Mouse (Mus musculus): ENCODE data around the gene Coro1a. TPM values are rescaled to one million over a fixed set of nuclear protein-coding genes. Genes with fewer than 3 reads are reported as not detected.
A peak's percentile ranks its signal among the peaks of the same experiment; 100 is the strongest.

The Coro1a gene
- total and polyA plus RNA-seq, 3 experiments, result 203 to 349 (median 312) TPM

GRCm38 (mm10) chr7:126703757-126704077 lies 3.9 kb downstream of the Coro1a start:
- no peak for DNase-seq (ENCODE audit: extremely low read depth)
- no peak for TF ChIP-seq ZNF384 (IDR thresholded peaks at IDR 0.05; ENCODE audit: low read depth, low read length)
- no peak for TF ChIP-seq NRF1 (IDR thresholded peaks at IDR 0.05; ENCODE audit: low read depth, low read length)
- TF ChIP-seq POLR2A (IDR thresholded peaks at IDR 0.05; ENCODE audit: low read depth, low read length), result 0 out of 2 replicates have a peak, but pooled peaks have one; percentile 9
- H3K4me2 ChIP-seq (ENCODE audit: insufficient read depth, low read depth, poor library complexity, severe bottlenecking), result peak overlapping the region; percentile 92
- dilution Hi-C loops (cut with MboI; ENCODE audit: extremely low pct_ligation_motif_present, extremely low pct_unique_long_range_greater_than_20kb, low sequenced_read_pairs), result no loop called here
- H3K9me3 ChIP-seq (replicated peaks; ENCODE audit: low read length), result peaks cover 1% of the 10 kb centered on the region
- peak overlapping the region; percentile 85 to 86 (median 85) for H3K4me3 ChIP-seq (replicated peaks in 1 of 3; ENCODE audit: low read depth in 2 of 3, low read length in 2 of 3, poor library complexity in 1 of 3)
- peaks cover 35 to 69% of the 10 kb centered on the region in 2 experiments for H3K4me1 ChIP-seq (ENCODE audit: control insufficient read depth in 1 of 2, insufficient read depth in 2 of 2)
- peaks cover 33 to 39% of the 10 kb centered on the region in 2 experiments for H3K36me3 ChIP-seq (replicated peaks in 1 of 2; ENCODE audit: control insufficient read depth in 1 of 2, insufficient read depth in 1 of 2, low read length in 1 of 2)
- peak overlapping the region; percentile 76 for H3K9ac ChIP-seq (ENCODE audit: insufficient read depth, low read depth)
- H3K27me3 ChIP-seq (replicated peaks), result no peaks in the 10 kb centered on the region
- peaks cover 33% of the 10 kb centered on the region for H3K79me2 ChIP-seq (replicated peaks; ENCODE audit: control insufficient read depth, extremely low read depth, insufficient read depth, poor library complexity, severe bottlenecking)
- peak overlapping the region; percentile 95 for H3K27ac ChIP-seq (ENCODE audit: insufficient read depth, low read depth)
- in situ Hi-C loops (cut with MboI; ENCODE audit: low pct_ligation_motif_present, low pct_unique_long_range_greater_than_20kb, low sequenced_read_pairs), result loop anchor here (5.0 to 10.0 kb wide), 5 partner anchors 79 to 1221 kb away; partner anchors contain the start of genes Mvp, Pagr1a, Pagr1b and Tbx6

- peak; percentile 81 for DNase-seq (ENCODE audit: extremely low read depth)
- in situ Hi-C loops (cut with MboI; ENCODE audit: low pct_ligation_motif_present, low pct_unique_long_range_greater_than_20kb, low sequenced_read_pairs), result loop anchor here (5.0 to 10.0 kb wide), 5 partner anchors 79 to 1222 kb away; partner anchors contain the start of genes Mvp, Pagr1a, Pagr1b and Tbx6
- H3K4me3 ChIP-seq (replicated peaks in 1 of 3; ENCODE audit: low read depth in 2 of 3, low read length in 2 of 3, poor library complexity in 1 of 3), result peak overlapping the region; percentile 85 to 86 (median 85)
Observed at GRCm38 (mm10) chr7:126702861-126703756, 4.5 kb downstream of the Coro1a start.

More at GRCm38 (mm10) chr7:126702861-126703756, 4.5 kb downstream of the Coro1a start:
- H3K9me3 ChIP-seq (replicated peaks; ENCODE audit: low read length), result no peaks in the 10 kb centered on the region
- peaks cover 33 to 45% of the 10 kb centered on the region in 2 experiments for H3K36me3 ChIP-seq (replicated peaks in 1 of 2; ENCODE audit: control insufficient read depth in 1 of 2, insufficient read depth in 1 of 2, low read length in 1 of 2)
- peaks cover 33% of the 10 kb centered on the region for H3K79me2 ChIP-seq (replicated peaks; ENCODE audit: control insufficient read depth, extremely low read depth, insufficient read depth, poor library complexity, severe bottlenecking)
- H3K4me2 ChIP-seq (ENCODE audit: insufficient read depth, low read depth, poor library complexity, severe bottlenecking), result peak overlapping the region; percentile 92
- dilution Hi-C loops (cut with MboI; ENCODE audit: extremely low pct_ligation_motif_present, extremely low pct_unique_long_range_greater_than_20kb, low sequenced_read_pairs), result no loop called here
- H3K27me3 ChIP-seq (replicated peaks), result no peaks in the 10 kb centered on the region
- TF ChIP-seq MXI1 (IDR thresholded peaks at IDR 0.05; ENCODE audit: low read depth, low read length) (peak; percentile 85), POLR2A (IDR thresholded peaks at IDR 0.05; ENCODE audit: low read depth, low read length) (no peak; the same call in 1 of the 2 replicates), E2F4 (IDR thresholded peaks at IDR 0.05; ENCODE audit: insufficient replicate concordance, low read depth, low read length) (no peak), JUND (conservative IDR thresholded peaks at IDR 0.05; ENCODE audit: low read depth, low read length) (no peak), ETS1 (conservative IDR thresholded peaks at IDR 0.05; ENCODE audit: low read depth, low read length) (no peak), RAD21 (IDR thresholded peaks at IDR 0.05; ENCODE audit: low read depth, low read length) (no peak), ZNF384 (IDR thresholded peaks at IDR 0.05; ENCODE audit: low read depth, low read length) (no peak), TCF12 (IDR thresholded peaks at IDR 0.05; ENCODE audit: low read depth, low read length) (0 out of 2 replicates have a peak, but pooled peaks have one; percentile 16), SIN3A (IDR thresholded peaks at IDR 0.05; ENCODE audit: low read length) (0 out of 2 replicates have a peak, but pooled peaks have one; percentile 14), POLR2AphosphoS2 (IDR thresholded peaks at IDR 0.05; ENCODE audit: low read depth, low read length) (no peak), KAT2A (IDR thresholded peaks at IDR 0.05; ENCODE audit: insufficient replicate concordance, low read length) (0 out of 2 replicates have a peak, but pooled peaks have one; percentile 52), MAZ (IDR thresholded peaks at IDR 0.05; ENCODE audit: low read depth, low read length) (no peak), SMC3 (IDR thresholded peaks at IDR 0.05; ENCODE audit: low read depth, low read length) (no peak), CHD2 (IDR thresholded peaks at IDR 0.05; ENCODE audit: low read length) (peak; percentile 79), MYC (IDR thresholded peaks at IDR 0.05; ENCODE audit: low read depth, low read length) (peak; percentile 77), ZMIZ1 (IDR thresholded peaks at IDR 0.05; ENCODE audit: low read depth, low read length) (no peak), USF1 (IDR thresholded peaks at IDR 0.05; ENCODE audit: low read depth, low read length) (no peak), GABPA (IDR thresholded peaks at IDR 0.05; ENCODE audit: insufficient replicate concordance, low read depth, low read length) (no peak), MEF2A (IDR thresholded peaks at IDR 0.05; ENCODE audit: borderline replicate concordance, low read depth, low read length) (no peak), ELF1 (IDR thresholded peaks at IDR 0.05; ENCODE audit: low read depth, low read length) (no peak), MAX (IDR thresholded peaks at IDR 0.05; ENCODE audit: low read length) (peak; percentile 65; the same call in 1 of the 2 replicates), NELFE (IDR thresholded peaks at IDR 0.05; ENCODE audit: low read depth, low read length) (no peak; the same call in 1 of the 2 replicates)
- peaks cover 29 to 64% of the 10 kb centered on the region in 2 experiments for H3K4me1 ChIP-seq (ENCODE audit: control insufficient read depth in 1 of 2, insufficient read depth in 2 of 2)
- peak overlapping the region; percentile 95 for H3K27ac ChIP-seq (ENCODE audit: insufficient read depth, low read depth)
- H3K9ac ChIP-seq (ENCODE audit: insufficient read depth, low read depth), result peak overlapping the region; percentile 76
